Mouse (Mus musculus) liver, adult 2 months (tissue): ENCODE measurements around the gene Fam160b1. TPM values are rescaled to one million over a fixed set of nuclear protein-coding genes. Genes with fewer than 3 reads are reported as not detected.

ENCODE experiments used
- DNase-seq: peaks from one replicate; pipeline ENCODE4 v3.0.0-alpha.2; 2011; ENCODE audit warnings: low read depth, low spot score; ENCODE audit errors: extremely low read depth
- H3K27ac ChIP-seq: fragments of 200-500 bp; replicated peaks from 2 replicates; pipeline ENCODE4 v1.5.1; 2012; ENCODE audit warnings: low read depth, mild to moderate bottlenecking, control low read depth, inconsistent platforms, low read length; ENCODE audit not compliant: insufficient read depth
- H3K27me3 ChIP-seq: fragments of 200-500 bp; 2 replicates; pipeline ENCODE4 v1.6.1; 2012; ENCODE audit warnings: mild to moderate bottlenecking, moderate library complexity, low read length, inconsistent platforms; ENCODE audit not compliant: control insufficient read depth, insufficient read depth
- H3K36me3 ChIP-seq: fragments of 200-500 bp; 2 replicates; pipeline ENCODE4 v1.6.1; 2012; ENCODE audit warnings: low read length, inconsistent platforms; ENCODE audit not compliant: control insufficient read depth, insufficient read depth
- H3K4me1 ChIP-seq: fragments of 200-500 bp; 2 replicates; pipeline ENCODE4 v1.6.1; 2011; ENCODE audit warnings: low read length; ENCODE audit not compliant: control insufficient read depth, insufficient read depth
- H3K4me3 ChIP-seq: fragments of 200-500 bp; 2 replicates; pipeline ENCODE4 v1.5.1; 2011; ENCODE audit warnings: low read depth, mild to moderate bottlenecking, control low read depth, low read length, moderate library complexity; ENCODE audit not compliant: insufficient read depth
- H3K79me2 ChIP-seq: fragments of 200-500 bp; 2 replicates; pipeline ENCODE4 v1.6.1; 2012; ENCODE audit warnings: inconsistent platforms, mild to moderate bottlenecking, low read length, moderate library complexity; ENCODE audit not compliant: control insufficient read depth, insufficient read depth
- H3K9ac ChIP-seq: fragments of 200-500 bp; 2 replicates; pipeline ENCODE4 v1.6.1; 2012; ENCODE audit warnings: low read depth, mild to moderate bottlenecking, control low read depth, inconsistent platforms, low read length
- CTCF ChIP-seq: fragments of 200-500 bp; IDR thresholded peaks from 2 replicates; pipeline ENCODE4 v1.5.1; 2011; ENCODE audit warnings: low read depth, low read length, control low read depth
- POLR2A ChIP-seq: fragments of 200-500 bp; IDR thresholded peaks from 2 replicates; pipeline ENCODE4 v1.6.1; 2011; ENCODE audit warnings: low read length, control low read depth; ENCODE audit not compliant: insufficient read depth; ENCODE audit errors: extremely low read depth
- WGBS: fragments of 180-500 bp; shearing (Covaris S2); methylation state at CpG from one replicate; pipeline ENCODE4 v1.1.7; 2018; 5-methylcytosine and 5-hydroxymethylcytosine counted together
- polyA plus RNA-seq: library from polyadenylated mRNA; depleted of rRNA; stranded (reverse); fragments of >200 nt; gene quantifications from 2 replicates; pipeline ENCODE4 v1.2.3, GENCODE M21; 2012
- total RNA-seq: library from RNA; depleted of rRNA; stranded (reverse); fragments of >200 nt; gene quantifications from 2 replicates; pipeline ENCODE4 v1.2.3, GENCODE M21; 2014

The Fam160b1 gene
- total and polyA plus RNA-seq, 2 experiments: 10.9 to 18.4 TPM

- DNase-seq: no peak
- WGBS: 73% methylated on average over 13 of the region's 13 CpGs
- Histone ChIP-seq H3K27ac (no peak overlapping the region), H3K27me3 (no peaks in the 10 kb centered on the region), H3K4me1 (no peaks in the 10 kb centered on the region), H3K79me2 (no peaks in the 10 kb centered on the region), H3K9ac (no peak overlapping the region), H3K4me3 (no peak overlapping the region), H3K36me3 (no peaks in the 10 kb centered on the region)
- no peak for TF ChIP-seq CTCF
- no peak for TF ChIP-seq POLR2A
These were observed 21.1 kb upstream of the Fam160b1 start for GRCm38 (mm10) chr19:57339281-57339864.

- WGBS: 81% methylated on average over 8 of the region's 8 CpGs
- DNase-seq: no peak
- H3K79me2 ChIP-seq: no peaks in the 10 kb centered on the region
- no peak overlapping the region for H3K9ac ChIP-seq
- no peaks in the 10 kb centered on the region for H3K27me3 ChIP-seq
- no peak overlapping the region for H3K4me3 ChIP-seq
- no peaks in the 10 kb centered on the region for H3K36me3 ChIP-seq
- H3K27ac ChIP-seq: no peak overlapping the region
- TF ChIP-seq POLR2A (no peak), CTCF (no peak)
- H3K4me1 ChIP-seq: no peaks in the 10 kb centered on the region
These were observed 19.4 kb upstream of the Fam160b1 start for GRCm38 (mm10) chr19:57340900-57341742.

GRCm38 (mm10) chr19:57343860-57344259 is 16.6 kb upstream of the Fam160b1 start:
- no peaks in the 10 kb centered on the region for H3K36me3 ChIP-seq
- DNase-seq: no peak
- TF ChIP-seq CTCF: no peak
- TF ChIP-seq POLR2A: no peak
- WGBS: 91% methylated on average over 5 of the region's 5 CpGs
- no peak overlapping the region for H3K27ac ChIP-seq
- H3K4me3 ChIP-seq: no peak overlapping the region
- H3K4me1 ChIP-seq: no peaks in the 10 kb centered on the region
- H3K9ac ChIP-seq: no peak overlapping the region
- H3K79me2 ChIP-seq: no peaks in the 10 kb centered on the region
- no peaks in the 10 kb centered on the region for H3K27me3 ChIP-seq

GRCm38 (mm10) chr19:57344678-57345077 is 15.8 kb upstream of the Fam160b1 start:
- TF ChIP-seq CTCF (no peak), POLR2A (no peak)
- no peaks in the 10 kb centered on the region for H3K4me1 ChIP-seq
- no peaks in the 10 kb centered on the region for H3K36me3 ChIP-seq
- H3K9ac ChIP-seq: no peak overlapping the region
- no peak for DNase-seq
- no peaks in the 10 kb centered on the region for H3K79me2 ChIP-seq
- H3K27me3 ChIP-seq: no peaks in the 10 kb centered on the region
- no peak overlapping the region for H3K4me3 ChIP-seq
- 86% methylated on average over 1 of the region's 1 CpGs for WGBS
- H3K27ac ChIP-seq: no peak overlapping the region

- DNase-seq: no peak
- no peak overlapping the region for H3K4me3 ChIP-seq
- no peak overlapping the region for H3K27ac ChIP-seq
- H3K79me2 ChIP-seq: no peaks in the 10 kb centered on the region
- no peak for TF ChIP-seq CTCF
- TF ChIP-seq POLR2A: no peak
- no peak overlapping the region for H3K9ac ChIP-seq
- H3K4me1 ChIP-seq: no peaks in the 10 kb centered on the region
- no peaks in the 10 kb centered on the region for H3K36me3 ChIP-seq
- no peaks in the 10 kb centered on the region for H3K27me3 ChIP-seq
These were observed 11.4 kb upstream of the Fam160b1 start for GRCm38 (mm10) chr19:57349096-57349495.

- H3K9ac ChIP-seq: no peak overlapping the region
- TF ChIP-seq POLR2A (no peak), CTCF (no peak)
- 0 out of 2 replicates have a peak, but pooled peaks cover 3% of the 10 kb centered on the region for H3K4me1 ChIP-seq
- 78% methylated on average over 12 of the region's 12 CpGs for WGBS
- H3K27me3 ChIP-seq: no peaks in the 10 kb centered on the region
- no peaks in the 10 kb centered on the region for H3K79me2 ChIP-seq
- H3K4me3 ChIP-seq: no peak overlapping the region
- no peak for DNase-seq
- no peaks in the 10 kb centered on the region for H3K36me3 ChIP-seq
- no peak overlapping the region for H3K27ac ChIP-seq
These were observed 8.0 kb upstream of the Fam160b1 start for GRCm38 (mm10) chr19:57352337-57352935.
